Mouse (Mus musculus) hindbrain, postnatal 0 days (tissue): ENCODE measurements at regions not wholly inside any gene's neighbourhood (a gene's known extent, or its start where the extent isn't known, plus 50 kb on each side); places are given as distances from the start of the nearest gene placed in this dataset.

Source experiments
- ATAC-seq: fragments of 200-750 bp; cut with Nextera tagmentation; 2 replicates; pipeline ENCODE4 v1.8.0; 2017; ENCODE audit warnings: mild to moderate bottlenecking, moderate TSS enrichment, moderate library complexity
- DNase-seq: peaks from one replicate; pipeline ENCODE4 v3.0.0-alpha.2; 2015; ENCODE audit warnings: low spot score
- H3K27ac ChIP-seq: fragments of 300-500 bp; sonication (generic); 2 replicates; pipeline ENCODE4 v1.5.1; 2014; ENCODE audit warnings: mild to moderate bottlenecking
- H3K27me3 ChIP-seq: fragments of 300-500 bp; sonication (generic); 2 replicates; pipeline ENCODE4 v1.6.1; 2014; ENCODE audit warnings: low read length, mixed read lengths; ENCODE audit not compliant: insufficient read depth
- H3K36me3 ChIP-seq: fragments of 300-500 bp; sonication (generic); 2 replicates; pipeline ENCODE4 v1.6.1; 2014; ENCODE audit warnings: low read length, mixed read lengths; ENCODE audit not compliant: insufficient read depth
- H3K4me1 ChIP-seq: fragments of 300-500 bp; sonication (generic); 2 replicates; pipeline ENCODE4 v1.6.1; 2014; ENCODE audit warnings: antibody characterized with exemption, low read length, mixed read lengths; ENCODE audit not compliant: insufficient read depth
- H3K4me2 ChIP-seq: fragments of 300-500 bp; sonication (generic); 2 replicates; pipeline ENCODE4 v1.6.1; 2014; ENCODE audit warnings: low read depth, mild to moderate bottlenecking, low read length, moderate library complexity, mixed read lengths
- H3K4me3 ChIP-seq: fragments of 300-500 bp; sonication (generic); 2 replicates; pipeline ENCODE4 v1.5.1; 2014; ENCODE audit warnings: low read length
- H3K9ac ChIP-seq: fragments of 300-500 bp; sonication (generic); replicated peaks from 2 replicates; pipeline ENCODE4 v1.6.1; 2014; ENCODE audit warnings: mild to moderate bottlenecking, low read length, moderate library complexity, mixed read lengths
- H3K9me3 ChIP-seq: fragments of 300-500 bp; sonication (generic); 2 replicates; pipeline ENCODE4 v1.6.1; 2016; ENCODE audit warnings: low read length, mixed read lengths
- CTCF ChIP-seq: IDR thresholded peaks from 2 replicates; pipeline ENCODE4 v1.5.1; 2016; ENCODE audit warnings: antibody characterized with exemption, control low read depth, low read depth
- WGBS: fragments of 180-500 bp; shearing (Covaris S2); extraction: QIAGEN DNeasy Blood & Tissue Kit; methylation state at CpG from one replicate; pipeline ENCODE4 v1.1.7; 2014; 5-methylcytosine and 5-hydroxymethylcytosine counted together

GRCm38 (mm10) chr9:85095234-85095633 is 217.3 kb upstream of the Gm11114 start:
- Histone ChIP-seq H3K4me3 (no peak overlapping the region), H3K9ac (no peak overlapping the region), H3K4me1 (no peaks in the 10 kb centered on the region), H3K4me2 (no peak overlapping the region), H3K9me3 (no peaks in the 10 kb centered on the region), H3K27ac (no peak overlapping the region), H3K27me3 (no peaks in the 10 kb centered on the region), H3K36me3 (no peaks in the 10 kb centered on the region)
- 97% methylated on average over 3 of the region's 3 CpGs for WGBS
- no peak for ATAC-seq
- DNase-seq: no peak
- no peak for TF ChIP-seq CTCF

- no peaks in the 10 kb centered on the region for H3K27me3 ChIP-seq
- WGBS: 76% methylated on average over 4 of the region's 4 CpGs
- H3K4me2 ChIP-seq: no peak overlapping the region
- no peaks in the 10 kb centered on the region for H3K36me3 ChIP-seq
- DNase-seq: no peak
- no peak for TF ChIP-seq CTCF
- H3K9ac ChIP-seq: no peak overlapping the region
- ATAC-seq: no peak
- no peak overlapping the region for H3K4me3 ChIP-seq
- no peaks in the 10 kb centered on the region for H3K9me3 ChIP-seq
- H3K27ac ChIP-seq: no peak overlapping the region
- H3K4me1 ChIP-seq: no peaks in the 10 kb centered on the region
These were observed 216.1 kb upstream of the Gm11114 start for GRCm38 (mm10) chr9:85096520-85096919.

GRCm38 (mm10) chr9:85112928-85113327 is 199.6 kb upstream of the Gm11114 start:
- H3K4me2 ChIP-seq: no peak overlapping the region
- no peak overlapping the region for H3K27ac ChIP-seq
- no peak overlapping the region for H3K4me3 ChIP-seq
- H3K27me3 ChIP-seq: no peaks in the 10 kb centered on the region
- WGBS: 90% methylated on average over 3 of the region's 3 CpGs
- no peak overlapping the region for H3K9ac ChIP-seq
- H3K36me3 ChIP-seq: no peaks in the 10 kb centered on the region
- DNase-seq (no peak), ATAC-seq (no peak)
- TF ChIP-seq CTCF: no peak
- H3K9me3 ChIP-seq: no peaks in the 10 kb centered on the region
- H3K4me1 ChIP-seq: no peaks in the 10 kb centered on the region

GRCm38 (mm10) chr9:85114234-85114633 is 198.3 kb upstream of the Gm11114 start:
- Histone ChIP-seq H3K27ac (no peak overlapping the region), H3K36me3 (no peaks in the 10 kb centered on the region), H3K27me3 (no peaks in the 10 kb centered on the region), H3K4me1 (no peaks in the 10 kb centered on the region), H3K9ac (no peak overlapping the region), H3K4me3 (no peak overlapping the region), H3K9me3 (no peaks in the 10 kb centered on the region), H3K4me2 (no peak overlapping the region)
- TF ChIP-seq CTCF: no peak
- DNase-seq: no peak
- no peak for ATAC-seq
- 69% methylated on average over 2 of the region's 2 CpGs for WGBS

GRCm38 (mm10) chr9:85120061-85120460 is 192.5 kb upstream of the Gm11114 start:
- H3K9ac ChIP-seq: no peak overlapping the region
- 82% methylated on average over 1 of the region's 1 CpGs for WGBS
- ATAC-seq (no peak), DNase-seq (no peak)
- TF ChIP-seq CTCF: no peak
- H3K4me1 ChIP-seq: no peaks in the 10 kb centered on the region
- no peaks in the 10 kb centered on the region for H3K36me3 ChIP-seq
- H3K9me3 ChIP-seq: no peaks in the 10 kb centered on the region
- no peak overlapping the region for H3K4me2 ChIP-seq
- no peak overlapping the region for H3K4me3 ChIP-seq
- no peak overlapping the region for H3K27ac ChIP-seq
- H3K27me3 ChIP-seq: no peaks in the 10 kb centered on the region

GRCm38 (mm10) chr9:85121059-85121458 is 191.5 kb upstream of the Gm11114 start:
- Histone ChIP-seq H3K27me3 (no peaks in the 10 kb centered on the region), H3K36me3 (no peaks in the 10 kb centered on the region), H3K4me1 (no peaks in the 10 kb centered on the region), H3K4me3 (no peak overlapping the region), H3K27ac (no peak overlapping the region), H3K9me3 (no peaks in the 10 kb centered on the region), H3K4me2 (no peak overlapping the region), H3K9ac (no peak overlapping the region)
- no peak for TF ChIP-seq CTCF
- ATAC-seq: no peak
- DNase-seq: no peak

GRCm38 (mm10) chr9:85123706-85124105 is 188.9 kb upstream of the Gm11114 start:
- no peak for ATAC-seq
- Histone ChIP-seq H3K9me3 (no peaks in the 10 kb centered on the region), H3K27ac (no peak overlapping the region), H3K4me2 (no peak overlapping the region), H3K27me3 (no peaks in the 10 kb centered on the region), H3K36me3 (no peaks in the 10 kb centered on the region), H3K4me1 (no peaks in the 10 kb centered on the region), H3K9ac (no peak overlapping the region), H3K4me3 (no peak overlapping the region)
- WGBS: 55% methylated on average over 3 of the region's 3 CpGs
- no peak for TF ChIP-seq CTCF
- DNase-seq: no peak
